Mouse (Mus musculus) lung, adult 2 months (tissue): ENCODE data around the gene Qdpr.

Experiments
- CTCF ChIP-seq: fragments of 200-500 bp; IDR thresholded peaks from 2 replicates; pipeline ENCODE4 v1.5.1; 2011; ENCODE audit warnings: mild to moderate bottlenecking, low read length, control low read depth; ENCODE audit not compliant: insufficient read depth
- POLR2A ChIP-seq: fragments of 200-500 bp; IDR thresholded peaks from 2 replicates; pipeline ENCODE4 v1.6.1; 2011; ENCODE audit warnings: low read depth, mild to moderate bottlenecking, control low read depth, low read length, borderline replicate concordance; ENCODE audit errors: extremely low read depth

DNA sequence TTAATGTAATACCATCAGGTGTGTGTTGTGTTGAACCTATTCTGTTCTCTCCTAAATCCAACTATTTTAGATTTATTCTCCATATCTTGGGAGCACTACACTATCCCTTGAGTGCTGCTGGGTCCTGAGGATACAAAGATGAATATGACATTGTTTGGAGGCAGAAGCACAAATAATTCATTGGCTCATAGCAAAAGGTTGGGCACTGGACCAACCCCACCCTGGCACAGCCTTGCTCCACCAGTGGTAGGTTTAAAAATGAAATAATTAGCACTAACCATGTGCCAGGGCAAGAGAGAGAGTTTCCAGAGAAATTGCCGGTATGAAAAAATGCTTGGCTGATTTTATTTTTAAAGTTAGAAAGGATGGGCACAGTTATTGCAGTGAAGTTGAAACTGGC is 23.5 kb upstream of the Qdpr start:
- TF ChIP-seq CTCF (no peak), POLR2A (no peak)
